In the genomic region with DNA sequence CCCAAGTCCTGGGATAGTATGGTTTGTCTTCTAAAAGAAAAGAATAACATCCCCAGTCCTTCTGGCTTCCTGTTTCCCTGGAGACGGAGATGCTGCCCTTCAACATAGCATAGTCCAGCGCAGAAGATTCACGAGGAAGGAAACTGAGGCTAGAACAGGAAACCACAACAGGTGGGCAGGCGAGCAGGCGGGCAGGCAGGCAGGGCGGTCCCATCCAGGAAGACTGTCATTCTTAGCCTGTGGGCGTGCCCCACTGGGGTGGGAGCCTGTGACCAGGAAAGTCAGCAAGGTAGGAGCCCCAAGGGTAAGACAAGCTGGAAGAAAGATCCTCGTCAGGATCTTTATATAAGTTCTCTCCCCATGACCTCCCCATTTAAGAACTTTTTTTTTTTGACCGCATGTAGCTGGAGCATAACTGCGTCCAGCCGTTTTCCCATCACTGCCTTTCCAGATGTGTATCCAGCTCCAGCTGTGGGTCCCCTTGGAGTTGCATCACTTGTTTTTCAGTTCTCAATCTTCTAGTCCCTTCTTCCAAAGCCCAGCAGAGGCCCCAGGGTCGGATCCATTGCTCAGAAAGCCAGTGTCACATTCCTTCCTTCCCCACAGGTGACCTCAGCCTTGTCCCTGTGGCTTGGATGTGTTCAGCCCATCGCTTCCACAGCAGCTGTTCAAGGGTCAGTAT, we compare ENCODE assay signal across 8 mouse cellular contexts. TPM values are rescaled to one million over a fixed set of nuclear protein-coding genes. Genes with fewer than 3 reads are reported as not detected.
DNase-seq lines count a peak whose midpoint lies in the region; ATAC-seq and TF ChIP-seq lines count a peak whose summit lies in the region.

No protein-coding gene starts in this region.

- no peaks in the 10 kb centered on the region for H3K9me3 ChIP-seq in embryonic facial prominence, embryonic 10.5 days
- no peaks in the 10 kb centered on the region for H3K9me3 ChIP-seq in limb, embryonic 12.5 days
- no peaks in the 10 kb centered on the region for H3K9me3 ChIP-seq in stomach, embryonic 16.5 days (replicated peaks; ENCODE audit: control insufficient read depth, low read length)
- no peaks in the 10 kb centered on the region for H3K9me3 ChIP-seq in hindbrain, embryonic 11.5 days (ENCODE audit: control insufficient read depth, low read length)

- H3K4me2 ChIP-seq in limb, embryonic 12.5 days = no peak overlapping the region
- no peak overlapping the region for H3K4me2 ChIP-seq in stomach, embryonic 16.5 days (ENCODE audit: low read depth, low read length)
- H3K4me2 ChIP-seq in hindbrain, embryonic 11.5 days (replicated peaks; ENCODE audit: low read depth, low read length) = no peak overlapping the region

- ATAC-seq in limb, embryonic 12.5 days (ENCODE audit: insufficient number of reproducible peaks, insufficient read depth, low FRiP score, low TSS enrichment, low read depth) = no peak
- no peak for ATAC-seq in stomach, embryonic 16.5 days (ENCODE audit: insufficient read depth, low FRiP score)
- no peak for ATAC-seq in hindbrain, embryonic 11.5 days (ENCODE audit: low FRiP score)

- no peak overlapping the region for H3K4me3 ChIP-seq in kidney, adult 2 months (ENCODE audit: insufficient read depth, low read depth, low read length)
- no peak overlapping the region for H3K4me3 ChIP-seq in embryonic facial prominence, embryonic 10.5 days
- no peak overlapping the region for H3K4me3 ChIP-seq in limb, embryonic 12.5 days (replicated peaks)
- no peak overlapping the region for H3K4me3 ChIP-seq in stomach, embryonic 16.5 days (replicated peaks; ENCODE audit: low read length)
- H3K4me3 ChIP-seq in hindbrain, embryonic 11.5 days (ENCODE audit: low read depth, low read length) = no peak overlapping the region

- no peaks in the 10 kb centered on the region for H3K27me3 ChIP-seq in kidney, adult 2 months (replicated peaks; ENCODE audit: control insufficient read depth, insufficient read depth, low read length)
- peaks cover 4% of the 10 kb centered on the region; the same call in 1 of the 2 replicates for H3K27me3 ChIP-seq in embryonic facial prominence, embryonic 10.5 days (replicated peaks; ENCODE audit: low read depth, poor library complexity, severe bottlenecking)
- H3K27me3 ChIP-seq in limb, embryonic 12.5 days = no peaks in the 10 kb centered on the region
- no peaks in the 10 kb centered on the region for H3K27me3 ChIP-seq in stomach, embryonic 16.5 days (ENCODE audit: control insufficient read depth, insufficient read depth, low read length)
- H3K27me3 ChIP-seq in hindbrain, embryonic 11.5 days (ENCODE audit: control insufficient read depth, insufficient read depth, low read length) = no peaks in the 10 kb centered on the region

- 54% methylated on average over 13 of the region's 13 CpGs for WGBS in kidney, adult 2 months
- WGBS in embryonic facial prominence, embryonic 10.5 days = 55% methylated on average over 13 of the region's 13 CpGs
- 58% methylated on average over 13 of the region's 13 CpGs for WGBS in limb, embryonic 12.5 days
- WGBS in stomach, embryonic 16.5 days = 49% methylated on average over 13 of the region's 13 CpGs
- WGBS in hindbrain, embryonic 11.5 days = 69% methylated on average over 13 of the region's 13 CpGs

- H3K4me1 ChIP-seq in kidney, adult 2 months (ENCODE audit: control insufficient read depth, insufficient read depth, low read length) = no peaks in the 10 kb centered on the region
- peaks cover 48% of the 10 kb centered on the region for H3K4me1 ChIP-seq in embryonic facial prominence, embryonic 10.5 days
- peaks cover 41% of the 10 kb centered on the region for H3K4me1 ChIP-seq in limb, embryonic 12.5 days (replicated peaks)
- peaks cover 32% of the 10 kb centered on the region for H3K4me1 ChIP-seq in stomach, embryonic 16.5 days (ENCODE audit: control insufficient read depth, insufficient read depth, low read length)
- 0 out of 2 replicates have a peak, but pooled peaks cover 4% of the 10 kb centered on the region for H3K4me1 ChIP-seq in hindbrain, embryonic 11.5 days (replicated peaks; ENCODE audit: control insufficient read depth, insufficient read depth, low read length)

- intact Hi-C loops in left cerebral cortex, postnatal 14 days (cut with DNase I) = no loop called here
- intact Hi-C loops in left cerebral cortex, postnatal 36 days (cut with DNase I) = no loop called here

- no peak for TF ChIP-seq CTCF in kidney, adult 2 months (conservative IDR thresholded peaks at IDR 0.05; ENCODE audit: insufficient read depth, insufficient read length, low read depth, low read length)

- no peak for TF ChIP-seq POLR2A in kidney, adult 2 months (IDR thresholded peaks at IDR 0.05; ENCODE audit: low read depth, low read length)

- no peaks in the 10 kb centered on the region; the same call in 1 of the 2 replicates for H3K36me3 ChIP-seq in kidney, adult 2 months (ENCODE audit: control insufficient read depth, insufficient read depth, low read length)
- peaks cover 25% of the 10 kb centered on the region for H3K36me3 ChIP-seq in embryonic facial prominence, embryonic 10.5 days (replicated peaks)
- peaks cover 27% of the 10 kb centered on the region for H3K36me3 ChIP-seq in limb, embryonic 12.5 days
- peaks cover 8% of the 10 kb centered on the region; the same call in 1 of the 2 replicates for H3K36me3 ChIP-seq in stomach, embryonic 16.5 days (ENCODE audit: control insufficient read depth, insufficient read depth, low read length)
- peaks cover 6% of the 10 kb centered on the region; the same call in 1 of the 2 replicates for H3K36me3 ChIP-seq in hindbrain, embryonic 11.5 days (ENCODE audit: control insufficient read depth, insufficient read depth, low read length)

- DNase-seq in kidney, adult 2 months = peak; percentile 26
- DNase-seq in kidney, postnatal 14 days = no peak
- no peak for DNase-seq in embryonic facial prominence, embryonic 10.5 days (ENCODE audit: low spot score)
- DNase-seq in left cerebral cortex, postnatal 14 days (ENCODE audit: low spot score in 2 of 2) = no peak
- DNase-seq in hindbrain, embryonic 11.5 days (ENCODE audit: low spot score) = no peak
- no peak for DNase-seq in left cerebral cortex, postnatal 36 days (ENCODE audit: low spot score in 2 of 2)

- H3K9ac ChIP-seq in limb, embryonic 12.5 days (replicated peaks) = no peak overlapping the region
- peak overlapping the region; percentile 50; the same call in 1 of the 2 replicates for H3K9ac ChIP-seq in stomach, embryonic 16.5 days (ENCODE audit: low read length)
- H3K9ac ChIP-seq in hindbrain, embryonic 11.5 days (ENCODE audit: low read depth, low read length) = no peak overlapping the region

- no peak overlapping the region for H3K27ac ChIP-seq in kidney, adult 2 months (ENCODE audit: insufficient read depth, low read depth, low read length)
- H3K27ac ChIP-seq in embryonic facial prominence, embryonic 10.5 days (replicated peaks) = peak overlapping the region; percentile 27; the same call in 1 of the 2 replicates
- H3K27ac ChIP-seq in limb, embryonic 12.5 days = peak overlapping the region; percentile 64
- peak overlapping the region; percentile 46 for H3K27ac ChIP-seq in stomach, embryonic 16.5 days (ENCODE audit: low read length)
- H3K27ac ChIP-seq in hindbrain, embryonic 11.5 days (ENCODE audit: low read depth, low read length) = no peak overlapping the region

RNA-seq across cellular contexts. Expression of gene Pi16, which starts 13.0 kb away (rescaled TPM):
- polyA plus RNA-seq in kidney, adult 2 months (2012; rRNA removed) = 18.4 and 22.2 TPM in 2 replicates
- polyA plus RNA-seq in embryonic facial prominence, embryonic 10.5 days (2016; fragmentation: Nextera tagmentation; extraction: Ambion mirVana) = 0.65 and 0.91 TPM in 2 replicates
- 0.38 and 0.51 TPM in 2 replicates for polyA plus RNA-seq in limb, embryonic 12.5 days (2016; fragmentation: Nextera tagmentation; extraction: Ambion mirVana)
- polyA plus RNA-seq in stomach, embryonic 16.5 days (2015; fragmentation: Nextera tagmentation; extraction: Ambion mirVana) = 1.8 and 2.6 TPM in 2 replicates
- 1 to 10 TPM; 1.3 to 1.9 TPM for total RNA-seq in left cerebral cortex, postnatal 14 days (2021)
- 0.32 and 0.67 TPM in 2 replicates for polyA plus RNA-seq in hindbrain, embryonic 11.5 days (2014; fragmentation: Nextera tagmentation; extraction: Ambion mirVana)
- 1 to 10 TPM; 1.1 to 1.3 TPM for total RNA-seq in left cerebral cortex, postnatal 36 days (2021)

RNA-seq across cellular contexts. Expression of gene BC004004, which starts 35.9 kb away (rescaled TPM):
- 219 and 228 TPM in 2 replicates for polyA plus RNA-seq in kidney, adult 2 months (2012; rRNA removed)
- polyA plus RNA-seq in embryonic facial prominence, embryonic 10.5 days (2016; fragmentation: Nextera tagmentation; extraction: Ambion mirVana) = 47.8 and 49.5 TPM in 2 replicates
- 45.7 and 52.8 TPM in 2 replicates for polyA plus RNA-seq in limb, embryonic 12.5 days (2016; fragmentation: Nextera tagmentation; extraction: Ambion mirVana)
- polyA plus RNA-seq in stomach, embryonic 16.5 days (2015; fragmentation: Nextera tagmentation; extraction: Ambion mirVana) = 82.2 and 83.0 TPM in 2 replicates
- total RNA-seq in left cerebral cortex, postnatal 14 days (2021) = 100 to 1,000 TPM in 1 of 2 experiments, 10 to 100 TPM in 1; 87.5 to 103 TPM
- polyA plus RNA-seq in hindbrain, embryonic 11.5 days (2014; fragmentation: Nextera tagmentation; extraction: Ambion mirVana) = 75.5 and 79.4 TPM in 2 replicates
- 10 to 100 TPM; 78.1 to 94.7 TPM for total RNA-seq in left cerebral cortex, postnatal 36 days (2021)

RNA-seq across cellular contexts. Expression of gene Ppil1, which starts 40.5 kb away (rescaled TPM):
- polyA plus RNA-seq in kidney, adult 2 months (2012; rRNA removed) = 21.5 and 23.5 TPM in 2 replicates
- 219 and 227 TPM in 2 replicates for polyA plus RNA-seq in embryonic facial prominence, embryonic 10.5 days (2016; fragmentation: Nextera tagmentation; extraction: Ambion mirVana)
- 175 and 178 TPM in 2 replicates for polyA plus RNA-seq in limb, embryonic 12.5 days (2016; fragmentation: Nextera tagmentation; extraction: Ambion mirVana)
- 129 and 130 TPM in 2 replicates for polyA plus RNA-seq in stomach, embryonic 16.5 days (2015; fragmentation: Nextera tagmentation; extraction: Ambion mirVana)
- total RNA-seq in left cerebral cortex, postnatal 14 days (2021) = 10 to 100 TPM; 17.8 to 17.9 TPM
- 128 and 142 TPM in 2 replicates for polyA plus RNA-seq in hindbrain, embryonic 11.5 days (2014; fragmentation: Nextera tagmentation; extraction: Ambion mirVana)
- 10 to 100 TPM; 16.7 to 19.0 TPM for total RNA-seq in left cerebral cortex, postnatal 36 days (2021)

RNA-seq across cellular contexts. Expression of gene Mtch1, which starts 43.2 kb away (rescaled TPM):
- 375 and 393 TPM in 2 replicates for polyA plus RNA-seq in kidney, adult 2 months (2012; rRNA removed)
- 278 and 280 TPM in 2 replicates for polyA plus RNA-seq in embryonic facial prominence, embryonic 10.5 days (2016; fragmentation: Nextera tagmentation; extraction: Ambion mirVana)
- polyA plus RNA-seq in limb, embryonic 12.5 days (2016; fragmentation: Nextera tagmentation; extraction: Ambion mirVana) = 368 and 379 TPM in 2 replicates
- polyA plus RNA-seq in stomach, embryonic 16.5 days (2015; fragmentation: Nextera tagmentation; extraction: Ambion mirVana) = 91.7 and 102 TPM in 2 replicates
- total RNA-seq in left cerebral cortex, postnatal 14 days (2021) = 100 to 1,000 TPM; 486 to 490 TPM
- polyA plus RNA-seq in hindbrain, embryonic 11.5 days (2014; fragmentation: Nextera tagmentation; extraction: Ambion mirVana) = 356 and 425 TPM in 2 replicates
- total RNA-seq in left cerebral cortex, postnatal 36 days (2021) = 100 to 1,000 TPM; 492 to 581 TPM

RNA-seq across cellular contexts. Expression of gene Fgd2, which starts 56.2 kb away (rescaled TPM):
- 10.1 and 11.4 TPM in 2 replicates for polyA plus RNA-seq in kidney, adult 2 months (2012; rRNA removed)
- 10.2 and 12.3 TPM in 2 replicates for polyA plus RNA-seq in embryonic facial prominence, embryonic 10.5 days (2016; fragmentation: Nextera tagmentation; extraction: Ambion mirVana)
- polyA plus RNA-seq in limb, embryonic 12.5 days (2016; fragmentation: Nextera tagmentation; extraction: Ambion mirVana) = 5.6 and 7.1 TPM in 2 replicates
- polyA plus RNA-seq in stomach, embryonic 16.5 days (2015; fragmentation: Nextera tagmentation; extraction: Ambion mirVana) = 12.1 and 13.1 TPM in 2 replicates
- 1 to 10 TPM; 4.8 to 9.0 TPM for total RNA-seq in left cerebral cortex, postnatal 14 days (2021)
- polyA plus RNA-seq in hindbrain, embryonic 11.5 days (2014; fragmentation: Nextera tagmentation; extraction: Ambion mirVana) = 2.7 and 4.2 TPM in 2 replicates
- 1 to 10 TPM; 5.6 to 7.0 TPM for total RNA-seq in left cerebral cortex, postnatal 36 days (2021)

Comparison
In these comparisons a context has a peak if more than half of its experiments do, and no peak if none do; other contexts are left out.
1. H3K27ac ChIP-seq: peak in embryonic facial prominence, embryonic 10.5 days (single experiment), limb, embryonic 12.5 days (single experiment) and stomach, embryonic 16.5 days (single experiment); none in kidney, adult 2 months (single experiment) and hindbrain, embryonic 11.5 days (single experiment).